Mouse (Mus musculus): ENCODE measurements around the gene Gm5591.
"Not testable (repeated sequence)": the region's sequence is repeated elsewhere in the genome, so short reads cannot be mapped to it uniquely, and the experiment has no call there.

Gm5591 gene

GRCm38 (mm10) chr7:38528093-38528492 lies at the start of gene Gm5591:
TSS of gene Gm5591 (minus strand) at chr7:38528193.
- DNase-seq, result not testable (repeated sequence)

GRCm38 (mm10) chr7:38488468-38488867 lies 39.5 kb downstream of the Gm5591 start:
- not testable (repeated sequence) for DNase-seq
